Mouse (Mus musculus): ENCODE results near the gene Gpr12.
"Not testable (repeated sequence)": the region's sequence is repeated elsewhere in the genome, so short reads cannot be mapped to it uniquely, and the experiment has no call there.

Gene Gpr12

GRCm38 (mm10) chr5:146586357-146587070 is 1.5 kb upstream of the Gpr12 start:
- no peak for DNase-seq (ENCODE audit: low read depth)

GRCm38 (mm10) chr5:146585307-146585651 is 240 bp upstream of the Gpr12 start:
- DNase-seq (ENCODE audit: low read depth): no peak

- no peak for DNase-seq (ENCODE audit: low read depth)
Observed at GRCm38 (mm10) chr5:146584156-146584477, 922 bp downstream of the Gpr12 start.

- DNase-seq (ENCODE audit: low read depth): no peak
Observed at GRCm38 (mm10) chr5:146576668-146577067, 8.4 kb downstream of the Gpr12 start.

GRCm38 (mm10) chr5:146572735-146573042 is 12.3 kb downstream of the Gpr12 start:
- not testable (repeated sequence) for DNase-seq (ENCODE audit: low read depth)

- DNase-seq (ENCODE audit: low read depth): not testable (repeated sequence)
Observed at GRCm38 (mm10) chr5:146571830-146572734, 13.0 kb downstream of the Gpr12 start.

- not testable (repeated sequence) for DNase-seq (ENCODE audit: low read depth)
Observed at GRCm38 (mm10) chr5:146570179-146570578, 14.9 kb downstream of the Gpr12 start.

- DNase-seq (ENCODE audit: low read depth): no peak
Observed at GRCm38 (mm10) chr5:146567054-146567453, 18.0 kb downstream of the Gpr12 start.

- no peak for DNase-seq (ENCODE audit: low read depth)
Observed at GRCm38 (mm10) chr5:146564259-146564658, 20.8 kb downstream of the Gpr12 start.

- not testable (repeated sequence) for DNase-seq (ENCODE audit: low read depth)
Observed at GRCm38 (mm10) chr5:146555836-146556235, 29.2 kb downstream of the Gpr12 start, which contains the start of gene Gm3415. Gene Gm3415 (plus strand): TSS chr5:146556136.

GRCm38 (mm10) chr5:146537347-146537746 is 47.7 kb downstream of the Gpr12 start, which contains the start of gene Gm3409:
Gene Gm3409 (plus strand): TSS chr5:146537647.
- DNase-seq (ENCODE audit: low read depth): not testable (repeated sequence)
